Mouse (Mus musculus) forebrain, embryonic 15.5 days (tissue): ENCODE results near the gene Gm20518. TPM values are rescaled to one million over a fixed set of nuclear protein-coding genes. Genes with fewer than 3 reads are reported as not detected.
A peak's percentile ranks its signal among the peaks of the same experiment; 100 is the strongest.

Experiments used
- ATAC-seq: fragments of 200-750 bp; cut with Nextera tagmentation; replicated peaks from 2 replicates; pipeline ENCODE4 v1.8.0; 2017; ENCODE audit warnings: mild to moderate bottlenecking, moderate TSS enrichment, moderate library complexity
- H3K27ac ChIP-seq: fragments of 300-500 bp; sonication (generic); replicated peaks from 2 replicates; pipeline ENCODE4 v1.5.1; 2015; ENCODE audit warnings: mild to moderate bottlenecking, inconsistent platforms
- H3K27me3 ChIP-seq: fragments of 300-500 bp; sonication (generic); 2 replicates; pipeline ENCODE4 v1.6.1; 2015; ENCODE audit warnings: inconsistent platforms
- H3K36me3 ChIP-seq: fragments of 300-500 bp; sonication (generic); 2 replicates; pipeline ENCODE4 v1.6.1; 2015; ENCODE audit warnings: mild to moderate bottlenecking, inconsistent platforms
- H3K4me1 ChIP-seq: fragments of 300-500 bp; sonication (generic); 2 replicates; pipeline ENCODE4 v1.6.1; 2015; ENCODE audit warnings: inconsistent platforms
- H3K4me2 ChIP-seq: fragments of 300-500 bp; sonication (generic); replicated peaks from 2 replicates; pipeline ENCODE4 v1.6.1; 2015; ENCODE audit warnings: mild to moderate bottlenecking, inconsistent platforms
- H3K4me3 ChIP-seq: fragments of 300-500 bp; sonication (generic); 2 replicates; pipeline ENCODE4 v1.5.1; 2015; ENCODE audit warnings: mild to moderate bottlenecking, inconsistent platforms
- H3K9ac ChIP-seq: fragments of 300-500 bp; sonication (generic); replicated peaks from 2 replicates; pipeline ENCODE4 v1.6.1; 2015; ENCODE audit warnings: mild to moderate bottlenecking, inconsistent platforms
- H3K9me3 ChIP-seq: fragments of 300-500 bp; sonication (generic); 2 replicates; pipeline ENCODE4 v1.6.1; 2016; ENCODE audit warnings: inconsistent platforms
- WGBS: fragments of 180-500 bp; shearing (Covaris S2); methylation state at CpG from one replicate; pipeline ENCODE4 v1.1.7; 2015; ENCODE audit warnings: mixed read lengths; 5-methylcytosine and 5-hydroxymethylcytosine counted together
- polyA plus RNA-seq: library from polyadenylated mRNA; unstranded; fragments of >200 nt; fragmentation: Nextera tagmentation; extraction: Ambion mirVana; gene quantifications from 2 replicates; pipeline ENCODE4 v1.2.1, GENCODE M21; 2015

Gene Gm20518
- polyA plus RNA-seq, 1 experiment from 2014 or later: 0.67 TPM

GRCm38 (mm10) chr16:17928087-17928580, 36.7 kb upstream of the Gm20518 start, which contains the start of gene Slc25a1:
Gene Slc25a1 (minus strand): TSS chr16:17928219.
- under 1% methylated on average over 47 of the region's 47 CpGs for WGBS
- peaks cover 22% of the 10 kb centered on the region for H3K4me1 ChIP-seq
- peak within 1 kb of the TSS; percentile 83 for H3K27ac ChIP-seq
- H3K4me2 ChIP-seq: peak within 1 kb of the TSS; percentile 95
- peaks cover 10% of the 10 kb centered on the region; the same call in 1 of the 2 replicates for H3K36me3 ChIP-seq
- no peaks in the 10 kb centered on the region for H3K9me3 ChIP-seq
- H3K4me3 ChIP-seq: peak within 1 kb of the TSS; percentile 78
- H3K27me3 ChIP-seq: no peaks in the 10 kb centered on the region
- peak within 1 kb of the TSS; percentile 77 for H3K9ac ChIP-seq
- peak; percentile 86 for ATAC-seq

GRCm38 (mm10) chr16:17927351-17928082, 36.0 kb upstream of the Gm20518 start:
- peak overlapping the region; percentile 95 for H3K4me2 ChIP-seq
- H3K4me3 ChIP-seq: peak overlapping the region; percentile 78
- WGBS: under 1% methylated on average over 72 of the region's 72 CpGs
- peaks cover 29% of the 10 kb centered on the region for H3K4me1 ChIP-seq
- ATAC-seq: peak; percentile 55
- peak overlapping the region; percentile 83 for H3K27ac ChIP-seq
- H3K36me3 ChIP-seq: peaks cover 10% of the 10 kb centered on the region; the same call in 1 of the 2 replicates
- H3K9ac ChIP-seq: peak overlapping the region; percentile 77
- no peaks in the 10 kb centered on the region for H3K27me3 ChIP-seq
- H3K9me3 ChIP-seq: no peaks in the 10 kb centered on the region

DNA sequence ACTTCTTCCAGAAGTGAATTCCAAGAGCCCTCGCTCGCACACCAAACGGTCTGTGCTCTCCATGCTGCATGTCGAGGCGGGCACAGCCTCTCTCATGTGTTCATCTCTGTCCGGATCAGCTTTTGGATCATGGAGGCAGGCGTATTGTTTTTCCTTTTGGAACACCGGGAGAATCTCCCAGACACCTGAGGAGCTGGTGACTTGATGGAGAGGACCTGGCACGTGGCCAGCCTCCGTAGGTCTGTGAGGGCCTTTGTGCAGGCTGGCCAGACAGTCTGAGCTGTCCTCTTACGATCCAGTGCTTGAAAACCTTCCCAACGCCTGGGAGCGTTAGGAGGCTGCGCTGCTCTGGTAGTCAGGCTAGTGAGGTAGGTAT, 30.7 kb upstream of the Gm20518 start:
- H3K9ac ChIP-seq: peak overlapping the region; percentile 94
- peak overlapping the region; percentile 92 for H3K27ac ChIP-seq
- peak; percentile 1; the same call in 1 of the 2 replicates for ATAC-seq
- H3K4me1 ChIP-seq: peaks cover 41% of the 10 kb centered on the region
- peaks cover 24% of the 10 kb centered on the region for H3K27me3 ChIP-seq
- peak overlapping the region; percentile 98 for H3K4me2 ChIP-seq
- H3K36me3 ChIP-seq: peaks cover 10% of the 10 kb centered on the region; the same call in 1 of the 2 replicates
- 0% methylated on average over 14 of the region's 14 CpGs for WGBS
- no peaks in the 10 kb centered on the region for H3K9me3 ChIP-seq
- H3K4me3 ChIP-seq: peak overlapping the region; percentile 91

DNA sequence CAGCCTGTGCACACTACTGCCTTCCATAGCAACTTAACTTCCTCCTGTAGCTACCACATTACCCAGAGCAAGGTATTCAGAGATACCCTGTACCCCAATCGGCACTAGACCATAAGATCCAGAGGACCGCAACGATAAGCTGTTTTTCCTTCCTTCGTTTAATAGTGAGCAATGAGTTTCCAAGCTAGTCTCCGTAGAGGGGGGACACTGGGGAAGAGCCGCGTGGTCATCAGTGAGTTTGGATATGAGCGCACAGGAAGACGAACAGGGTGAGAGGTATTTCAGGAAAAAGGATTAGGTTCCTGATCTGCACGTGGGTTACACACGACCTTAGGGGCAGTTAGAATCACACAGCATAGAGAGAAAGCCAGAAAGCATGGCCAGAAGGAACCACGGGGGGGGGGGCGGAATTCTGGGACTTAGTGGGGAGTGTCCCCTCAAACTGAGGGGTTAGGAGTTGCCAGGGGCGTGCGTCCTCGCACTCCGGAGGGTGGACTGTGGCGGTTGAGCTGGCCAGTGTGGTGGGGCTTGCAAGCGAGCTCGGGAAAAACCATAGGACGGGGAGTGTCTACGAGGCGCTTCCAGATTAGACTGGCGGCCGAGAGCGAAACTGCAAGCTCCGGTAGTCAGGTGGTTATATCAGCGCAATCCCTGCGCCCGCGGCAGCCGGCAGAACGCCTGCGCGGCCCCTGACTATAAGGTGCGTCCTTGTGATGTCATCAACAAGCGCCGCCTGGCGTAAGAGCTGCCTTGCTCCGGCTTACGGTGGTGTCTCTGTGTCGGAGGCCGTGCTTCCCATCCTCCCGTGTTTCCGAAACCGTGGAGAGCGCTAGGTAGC, 30.1 kb upstream of the Gm20518 start:
- WGBS: 1% methylated on average over 47 of the region's 47 CpGs
- H3K4me1 ChIP-seq: peaks cover 35% of the 10 kb centered on the region
- peaks cover 30% of the 10 kb centered on the region for H3K27me3 ChIP-seq
- peaks cover 10% of the 10 kb centered on the region; the same call in 1 of the 2 replicates for H3K36me3 ChIP-seq
- H3K9ac ChIP-seq: peak overlapping the region; percentile 94
- peak overlapping the region; percentile 98 for H3K4me2 ChIP-seq
- peak overlapping the region; percentile 91 for H3K4me3 ChIP-seq
- no peaks in the 10 kb centered on the region for H3K9me3 ChIP-seq
- peak; percentile 96 for ATAC-seq
- H3K27ac ChIP-seq: peak overlapping the region; percentile 92

DNA sequence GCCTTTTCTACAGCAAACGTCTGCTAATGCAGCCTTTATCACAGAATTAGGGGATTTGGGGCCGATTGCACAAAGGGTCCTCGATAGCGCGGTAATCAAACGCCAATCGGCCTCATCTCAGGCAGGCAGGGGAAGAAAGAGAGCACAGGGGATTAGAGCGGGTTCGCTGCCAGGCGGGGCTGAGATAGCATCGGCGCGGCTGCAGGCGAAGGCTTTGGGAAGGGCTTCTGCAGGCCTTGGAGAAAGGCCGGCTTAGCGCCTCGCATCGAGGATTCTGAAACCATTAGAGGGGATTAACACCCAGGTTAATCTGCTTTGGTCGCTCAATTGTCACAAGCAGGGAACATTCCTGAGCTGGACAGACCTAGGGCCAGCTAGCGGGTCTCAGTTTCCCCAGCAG, 29.1 kb upstream of the Gm20518 start:
- H3K36me3 ChIP-seq: peaks cover 3% of the 10 kb centered on the region; the same call in 1 of the 2 replicates
- peak overlapping the region; percentile 98 for H3K4me2 ChIP-seq
- 4% methylated on average over 20 of the region's 20 CpGs for WGBS
- no peak overlapping the region for H3K27ac ChIP-seq
- no peak overlapping the region for H3K4me3 ChIP-seq
- H3K9ac ChIP-seq: peak overlapping the region; percentile 94
- H3K27me3 ChIP-seq: peaks cover 40% of the 10 kb centered on the region
- ATAC-seq: no peak
- H3K9me3 ChIP-seq: no peaks in the 10 kb centered on the region
- H3K4me1 ChIP-seq: peaks cover 27% of the 10 kb centered on the region

GRCm38 (mm10) chr16:17914307-17915249, 23.1 kb upstream of the Gm20518 start, which contains the start of gene Gsc2:
Gene Gsc2 (minus strand): TSS chr16:17915059.
- Histone ChIP-seq H3K4me3 (peak within 1 kb of the TSS; percentile 30), H3K36me3 (no peaks in the 10 kb centered on the region), H3K9me3 (no peaks in the 10 kb centered on the region), H3K4me1 (peaks cover 21% of the 10 kb centered on the region), H3K27ac (no peak within 1 kb of the TSS), H3K4me2 (peak within 1 kb of the TSS; percentile 44), H3K27me3 (peaks cover 72% of the 10 kb centered on the region), H3K9ac (peak within 1 kb of the TSS; percentile 2; the same call in 1 of the 2 replicates)
- WGBS: under 1% methylated on average over 106 of the region's 106 CpGs
- ATAC-seq: no peak

DNA sequence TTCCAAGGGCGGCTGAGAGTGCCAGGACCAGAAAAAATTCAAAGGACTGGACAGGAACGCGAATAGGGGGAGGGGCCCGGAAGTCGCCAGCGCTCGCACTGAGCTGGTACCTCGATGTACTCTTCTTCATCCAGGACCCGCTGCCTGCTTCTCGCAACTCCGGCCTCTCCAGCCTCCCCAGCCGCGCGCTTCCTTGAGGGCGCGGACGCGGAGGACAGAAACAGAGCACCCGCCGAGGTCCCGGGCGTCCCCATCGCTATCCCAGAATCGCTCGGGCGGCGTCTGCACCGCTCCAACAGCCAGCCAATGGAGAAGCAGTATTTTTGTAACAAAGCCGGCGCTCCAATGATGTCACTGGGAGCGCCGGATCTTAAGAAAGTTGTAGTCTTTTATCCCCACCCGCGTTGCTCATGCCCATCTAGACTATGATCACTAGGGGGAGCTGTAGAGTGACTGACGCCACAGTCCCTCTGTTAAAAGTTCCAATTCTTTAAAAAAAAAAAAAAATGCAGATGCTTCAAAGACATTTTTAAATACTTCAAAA, 19.7 kb upstream of the Gm20518 start, which contains the start of gene Ess2:
Gene Ess2, minus strand, starts transcription at position 297 of the 544 bp plus-strand sequence.
- WGBS: under 1% methylated on average over 35 of the region's 35 CpGs
- Histone ChIP-seq H3K4me1 (peaks cover 21% of the 10 kb centered on the region), H3K9me3 (no peaks in the 10 kb centered on the region), H3K36me3 (peaks cover 33% of the 10 kb centered on the region), H3K27ac (peak within 1 kb of the TSS; percentile 73), H3K4me3 (peak within 1 kb of the TSS; percentile 72), H3K9ac (peak within 1 kb of the TSS; percentile 72), H3K27me3 (peaks cover 46% of the 10 kb centered on the region), H3K4me2 (peak within 1 kb of the TSS; percentile 77)
- ATAC-seq: peak; percentile 95

GRCm38 (mm10) chr16:17898462-17898861, 7.0 kb upstream of the Gm20518 start, which contains the start of the genes Dgcr2 and Tssk2:
Gene Dgcr2 (minus strand): TSS chr16:17898562.
Gene Tssk2 (plus strand): TSS chr16:17898637.
- Histone ChIP-seq H3K36me3 (peaks cover 50% of the 10 kb centered on the region), H3K4me1 (no peaks in the 10 kb centered on the region), H3K4me3 (no peak within 1 kb of the TSS), H3K27ac (no peak within 1 kb of the TSS), H3K27me3 (no peaks in the 10 kb centered on the region), H3K9ac (no peak within 1 kb of the TSS), H3K4me2 (no peak within 1 kb of the TSS), H3K9me3 (no peaks in the 10 kb centered on the region)
- no peak for ATAC-seq
- WGBS: 91% methylated on average over 14 of the region's 14 CpGs

DNA sequence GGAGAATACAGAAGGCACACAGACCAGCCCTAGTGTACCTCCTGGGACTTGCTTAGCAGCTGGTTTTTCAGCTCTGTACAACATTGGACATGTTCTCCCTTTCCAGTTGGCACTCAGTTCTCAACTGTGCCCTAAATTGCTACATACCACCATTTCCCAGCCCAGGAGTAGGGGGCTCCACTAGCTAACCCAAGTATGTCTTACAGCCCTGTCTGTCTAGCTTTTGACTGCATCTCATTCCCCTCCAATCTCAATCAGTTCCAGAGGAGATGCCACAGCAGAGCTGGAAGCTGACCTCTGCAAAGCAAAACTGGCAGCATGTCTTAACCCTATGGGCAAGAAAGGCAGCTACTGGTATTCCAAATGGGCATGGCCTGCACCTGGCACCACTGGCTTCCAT, 4.6 kb upstream of the Gm20518 start:
- H3K4me1 ChIP-seq: peaks cover 10% of the 10 kb centered on the region
- H3K4me3 ChIP-seq: no peak overlapping the region
- H3K27ac ChIP-seq: no peak overlapping the region
- H3K4me2 ChIP-seq: no peak overlapping the region
- H3K27me3 ChIP-seq: no peaks in the 10 kb centered on the region
- ATAC-seq: no peak
- no peaks in the 10 kb centered on the region for H3K9me3 ChIP-seq
- no peak overlapping the region for H3K9ac ChIP-seq
- peaks cover 26% of the 10 kb centered on the region for H3K36me3 ChIP-seq

DNA sequence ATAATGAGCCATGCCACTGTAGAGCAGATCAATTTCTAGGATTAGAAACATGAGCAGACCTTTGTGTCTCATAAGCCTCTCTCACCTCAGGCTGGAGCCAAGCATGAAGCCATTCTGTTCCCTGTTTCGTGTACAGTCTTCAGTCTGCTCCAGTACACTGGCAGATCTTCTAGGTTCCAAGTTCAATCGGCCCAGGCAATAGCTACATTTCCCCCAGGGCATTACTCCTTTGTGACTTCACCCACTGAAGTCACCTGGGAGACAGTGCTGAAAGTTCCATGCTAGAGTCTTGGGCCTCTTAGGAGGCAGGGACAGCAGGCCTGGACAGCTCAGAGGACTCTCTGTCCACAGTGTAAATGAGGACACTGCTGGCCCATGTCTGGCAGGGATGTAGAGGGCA, 2.5 kb upstream of the Gm20518 start, which contains the start of gene Tssk1:
Gene Tssk1, plus strand, starts transcription at position 301 of the 400 bp plus-strand sequence.
- Histone ChIP-seq H3K9ac (no peak within 1 kb of the TSS), H3K36me3 (peaks cover 8% of the 10 kb centered on the region; the same call in 1 of the 2 replicates), H3K27me3 (no peaks in the 10 kb centered on the region), H3K4me3 (no peak within 1 kb of the TSS), H3K9me3 (no peaks in the 10 kb centered on the region), H3K4me2 (no peak within 1 kb of the TSS), H3K4me1 (peaks cover 27% of the 10 kb centered on the region), H3K27ac (no peak within 1 kb of the TSS)
- WGBS: 77% methylated on average over 2 of the region's 2 CpGs
- ATAC-seq: no peak
